Mouse (Mus musculus): ENCODE data around the gene Cyb5r4. TPM values are rescaled to one million over a fixed set of nuclear protein-coding genes. Genes with fewer than 3 reads are reported as not detected.
"Not testable (repeated sequence)": the region's sequence is repeated elsewhere in the genome, so short reads cannot be mapped to it uniquely, and the experiment has no call there.

Gene Cyb5r4
- polyA plus RNA-seq, 1 experiment from 2014 or later = 93.5 TPM

- H3K27ac ChIP-seq (replicated peaks) = no peak overlapping the region
- H3K27me3 ChIP-seq = no peaks in the 10 kb centered on the region
- H3K9me3 ChIP-seq = no peaks in the 10 kb centered on the region
- H3K9ac ChIP-seq = no peak overlapping the region
- no peak overlapping the region for H3K4me2 ChIP-seq
- 85% methylated on average over 4 of the region's 4 CpGs for WGBS
- H3K4me1 ChIP-seq (replicated peaks) = no peaks in the 10 kb centered on the region
- H3K4me3 ChIP-seq = no peak overlapping the region
- no peak for ATAC-seq (ENCODE audit: low read depth)
- H3K36me3 ChIP-seq = peaks cover 28% of the 10 kb centered on the region
Measured at GRCm38 (mm10) chr9:87032196-87032595, 10.4 kb downstream of the Cyb5r4 start.

GRCm38 (mm10) chr9:87034831-87035580 is 13.2 kb downstream of the Cyb5r4 start:
- H3K27me3 ChIP-seq = no peaks in the 10 kb centered on the region
- 73% methylated on average over 2 of the region's 2 CpGs for WGBS

GRCm38 (mm10) chr9:87049425-87049824 is 27.6 kb downstream of the Cyb5r4 start:
- ATAC-seq (ENCODE audit: low read depth) = no peak
- WGBS = 47% methylated on average over 4 of the region's 4 CpGs
- Histone ChIP-seq H3K9me3 (no peaks in the 10 kb centered on the region), H3K9ac (no peak overlapping the region), H3K27ac (replicated peaks) (no peak overlapping the region), H3K4me1 (replicated peaks) (0 out of 2 replicates have a peak, but pooled peaks cover 8% of the 10 kb centered on the region), H3K36me3 (peaks cover 32% of the 10 kb centered on the region), H3K27me3 (no peaks in the 10 kb centered on the region), H3K4me3 (no peak overlapping the region), H3K4me2 (no peak overlapping the region)

More at GRCm38 (mm10) chr9:87034831-87035580, 13.2 kb downstream of the Cyb5r4 start:
- Histone ChIP-seq H3K4me2 (no peak overlapping the region), H3K4me1 (replicated peaks) (no peaks in the 10 kb centered on the region), H3K36me3 (peaks cover 26% of the 10 kb centered on the region), H3K27ac (replicated peaks) (no peak overlapping the region), H3K9me3 (no peaks in the 10 kb centered on the region), H3K9ac (no peak overlapping the region), H3K4me3 (no peak overlapping the region)
- ATAC-seq (ENCODE audit: low read depth) = no peak

GRCm38 (mm10) chr9:87055547-87056235 is 33.9 kb downstream of the Cyb5r4 start:
- Histone ChIP-seq H3K9me3 (no peaks in the 10 kb centered on the region), H3K9ac (no peak overlapping the region), H3K27ac (replicated peaks) (no peak overlapping the region), H3K4me3 (no peak overlapping the region), H3K36me3 (peaks cover 48% of the 10 kb centered on the region), H3K27me3 (no peaks in the 10 kb centered on the region), H3K4me2 (no peak overlapping the region), H3K4me1 (replicated peaks) (no peaks in the 10 kb centered on the region)
- WGBS = 91% methylated on average over 11 of the region's 11 CpGs
- no peak for ATAC-seq (ENCODE audit: low read depth)

- Histone ChIP-seq H3K27me3 (no peaks in the 10 kb centered on the region), H3K27ac (replicated peaks) (no peak overlapping the region), H3K9me3 (no peaks in the 10 kb centered on the region), H3K4me1 (replicated peaks) (no peaks in the 10 kb centered on the region), H3K4me2 (no peak overlapping the region), H3K36me3 (peaks cover 81% of the 10 kb centered on the region), H3K4me3 (no peak overlapping the region), H3K9ac (no peak overlapping the region)
- ATAC-seq (ENCODE audit: low read depth) = no peak; the same call in 1 of the 2 replicates
- WGBS = 74% methylated on average over 5 of the region's 5 CpGs
Measured at GRCm38 (mm10) chr9:87062337-87062736, 40.5 kb downstream of the Cyb5r4 start.

GRCm38 (mm10) chr9:87068160-87068559 is 46.3 kb downstream of the Cyb5r4 start:
- no peaks in the 10 kb centered on the region for H3K27me3 ChIP-seq
- ATAC-seq (ENCODE audit: low read depth) = no peak
- no peak overlapping the region for H3K27ac ChIP-seq (replicated peaks)
- peaks cover 13% of the 10 kb centered on the region; the same call in 1 of the 2 replicates for H3K9me3 ChIP-seq
- no peak overlapping the region for H3K9ac ChIP-seq
- no peak overlapping the region for H3K4me2 ChIP-seq
- 80% methylated on average over 1 of the region's 1 CpGs for WGBS
- no peak overlapping the region for H3K4me3 ChIP-seq
- peaks cover 63% of the 10 kb centered on the region for H3K36me3 ChIP-seq
- H3K4me1 ChIP-seq (replicated peaks) = no peaks in the 10 kb centered on the region

GRCm38 (mm10) chr9:87071566-87071965 is 49.8 kb downstream of the Cyb5r4 start:
- not testable (repeated sequence) for H3K4me2 ChIP-seq; H3K27me3 ChIP-seq; H3K27ac ChIP-seq (replicated peaks); H3K4me3 ChIP-seq; H3K4me1 ChIP-seq (replicated peaks); H3K9ac ChIP-seq; ATAC-seq (ENCODE audit: low read depth)
- H3K9me3 ChIP-seq = peaks cover 13% of the 10 kb centered on the region; the same call in 1 of the 2 replicates
- peaks cover 42% of the 10 kb centered on the region for H3K36me3 ChIP-seq
- WGBS = 92% methylated on average over 3 of the region's 3 CpGs

- H3K27ac ChIP-seq (replicated peaks) = no peak overlapping the region
- no peaks in the 10 kb centered on the region for H3K9me3 ChIP-seq
- no peak overlapping the region for H3K4me2 ChIP-seq
- no peak overlapping the region for H3K4me3 ChIP-seq
- no peak overlapping the region for H3K9ac ChIP-seq
- H3K36me3 ChIP-seq = peaks cover 23% of the 10 kb centered on the region
- no peak for ATAC-seq (ENCODE audit: low read depth)
- 16% methylated on average over 2 of the region's 2 CpGs for WGBS
- H3K4me1 ChIP-seq (replicated peaks) = no peaks in the 10 kb centered on the region
- H3K27me3 ChIP-seq = no peaks in the 10 kb centered on the region
Measured at GRCm38 (mm10) chr9:87077919-87078318, 56.1 kb downstream of the Cyb5r4 start.

- Histone ChIP-seq H3K9ac (no peak overlapping the region), H3K9me3 (no peaks in the 10 kb centered on the region), H3K4me2 (no peak overlapping the region), H3K4me1 (replicated peaks) (no peaks in the 10 kb centered on the region), H3K27me3 (no peaks in the 10 kb centered on the region), H3K36me3 (peaks cover 23% of the 10 kb centered on the region), H3K4me3 (no peak overlapping the region), H3K27ac (replicated peaks) (no peak overlapping the region)
- 56% methylated on average over 2 of the region's 2 CpGs for WGBS
- ATAC-seq (ENCODE audit: low read depth) = no peak
Measured at GRCm38 (mm10) chr9:87079511-87079910, 57.7 kb downstream of the Cyb5r4 start.

- no peak overlapping the region for H3K4me3 ChIP-seq
- no peaks in the 10 kb centered on the region for H3K27me3 ChIP-seq
- WGBS = 92% methylated on average over 4 of the region's 4 CpGs
- H3K4me2 ChIP-seq = no peak overlapping the region
- no peaks in the 10 kb centered on the region for H3K9me3 ChIP-seq
- H3K4me1 ChIP-seq (replicated peaks) = no peaks in the 10 kb centered on the region
- H3K27ac ChIP-seq (replicated peaks) = no peak overlapping the region
- H3K36me3 ChIP-seq = no peaks in the 10 kb centered on the region
- H3K9ac ChIP-seq = no peak overlapping the region
- ATAC-seq (ENCODE audit: low read depth) = no peak
Measured at GRCm38 (mm10) chr9:87086991-87087390, 65.2 kb downstream of the Cyb5r4 start.

- Histone ChIP-seq H3K4me3 (no peak overlapping the region), H3K27me3 (no peaks in the 10 kb centered on the region), H3K4me2 (no peak overlapping the region), H3K4me1 (replicated peaks) (no peaks in the 10 kb centered on the region), H3K9me3 (no peaks in the 10 kb centered on the region), H3K9ac (no peak overlapping the region), H3K27ac (replicated peaks) (no peak overlapping the region), H3K36me3 (no peaks in the 10 kb centered on the region)
- no peak for ATAC-seq (ENCODE audit: low read depth)
- WGBS = 56% methylated on average over 2 of the region's 2 CpGs
Measured at GRCm38 (mm10) chr9:87097989-87098388, 76.2 kb downstream of the Cyb5r4 start.

GRCm38 (mm10) chr9:87115019-87115418 is 93.2 kb downstream of the Cyb5r4 start:
- H3K27ac ChIP-seq (replicated peaks) = peak overlapping the region; percentile 77
- WGBS = 66% methylated on average over 5 of the region's 5 CpGs
- no peaks in the 10 kb centered on the region for H3K27me3 ChIP-seq
- H3K9ac ChIP-seq = no peak overlapping the region
- H3K36me3 ChIP-seq = no peaks in the 10 kb centered on the region
- H3K9me3 ChIP-seq = no peaks in the 10 kb centered on the region
- peak; percentile 43; the same call in 1 of the 2 replicates for ATAC-seq (ENCODE audit: low read depth)
- H3K4me1 ChIP-seq (replicated peaks) = peaks cover 13% of the 10 kb centered on the region
- H3K4me2 ChIP-seq = no peak overlapping the region; the same call in 1 of the 2 replicates
- no peak overlapping the region for H3K4me3 ChIP-seq
